Mouse (Mus musculus) hindbrain, embryonic 14.5 days (tissue): ENCODE data around the gene Nlrc3. TPM values are rescaled to one million over a fixed set of nuclear protein-coding genes. Genes with fewer than 3 reads are reported as not detected.

ENCODE experiments used
- ATAC-seq: fragments of 200-750 bp; cut with Nextera tagmentation; 2 replicates; pipeline ENCODE4 v1.8.0; 2017; ENCODE audit warnings: moderate number of reproducible peaks, mild to moderate bottlenecking, moderate TSS enrichment, moderate library complexity; ENCODE audit not compliant: low FRiP score
- DNase-seq: peaks from one replicate; pipeline ENCODE4 v3.0.0-alpha.2; 2015; ENCODE audit warnings: low spot score
- H3K27ac ChIP-seq: fragments of 300-500 bp; sonication (generic); 2 replicates; pipeline ENCODE4 v1.5.1; 2014; ENCODE audit warnings: mild to moderate bottlenecking, moderate library complexity
- H3K27me3 ChIP-seq: fragments of 300-500 bp; sonication (generic); 2 replicates; pipeline ENCODE4 v1.6.1; 2014; ENCODE audit warnings: mild to moderate bottlenecking, low read length, mixed read lengths; ENCODE audit not compliant: control insufficient read depth, insufficient read depth
- H3K36me3 ChIP-seq: fragments of 300-500 bp; sonication (generic); replicated peaks from 2 replicates; pipeline ENCODE4 v1.6.1; 2014; ENCODE audit not compliant: control insufficient read depth, insufficient read depth
- H3K4me1 ChIP-seq: fragments of 300-500 bp; sonication (generic); replicated peaks from 2 replicates; pipeline ENCODE4 v1.6.1; 2014; ENCODE audit warnings: antibody characterized with exemption, low read length, mixed read lengths; ENCODE audit not compliant: control insufficient read depth, insufficient read depth
- H3K4me2 ChIP-seq: fragments of 300-500 bp; sonication (generic); replicated peaks from 2 replicates; pipeline ENCODE4 v1.6.1; 2014; ENCODE audit warnings: mild to moderate bottlenecking, moderate library complexity
- H3K4me3 ChIP-seq: fragments of 300-500 bp; sonication (generic); replicated peaks from 2 replicates; pipeline ENCODE4 v1.5.1; 2014; ENCODE audit warnings: mild to moderate bottlenecking, low read length
- H3K9ac ChIP-seq: fragments of 300-500 bp; sonication (generic); 2 replicates; pipeline ENCODE4 v1.6.1; 2014
- H3K9me3 ChIP-seq: fragments of 300-500 bp; sonication (generic); 2 replicates; pipeline ENCODE4 v1.6.1; 2016; ENCODE audit warnings: low read length; ENCODE audit not compliant: control insufficient read depth
- WGBS: fragments of 180-500 bp; shearing (Covaris S2); extraction: QIAGEN DNeasy Blood & Tissue Kit; methylation state at CpG from one replicate; pipeline ENCODE4 v1.1.7; 2014; 5-methylcytosine and 5-hydroxymethylcytosine counted together
- polyA plus RNA-seq: library from polyadenylated mRNA; unstranded; fragments of >200 nt; fragmentation: Nextera tagmentation; extraction: Ambion mirVana; gene quantifications from 2 replicates; pipeline ENCODE4 v1.2.1, GENCODE M21; 2014

The Nlrc3 gene
- polyA plus RNA-seq, 1 experiment from 2014 or later, result 1.0 TPM

- no peak overlapping the region for H3K4me3 ChIP-seq
- no peak overlapping the region for H3K4me2 ChIP-seq
- H3K27me3 ChIP-seq, result no peaks in the 10 kb centered on the region
- no peaks in the 10 kb centered on the region for H3K4me1 ChIP-seq
- H3K9me3 ChIP-seq, result no peaks in the 10 kb centered on the region
- no peak overlapping the region for H3K9ac ChIP-seq
- no peak for DNase-seq
- 91% methylated on average over 4 of the region's 4 CpGs for WGBS
- no peak overlapping the region for H3K27ac ChIP-seq
- no peak for ATAC-seq
- peaks cover 91% of the 10 kb centered on the region for H3K36me3 ChIP-seq
These were observed 41.7 kb downstream of the Nlrc3 start for GRCm38 (mm10) chr16:3934701-3935100.

- ATAC-seq (no peak), DNase-seq (no peak)
- Histone ChIP-seq H3K27ac (no peak overlapping the region), H3K9me3 (no peaks in the 10 kb centered on the region), H3K36me3 (peaks cover 93% of the 10 kb centered on the region), H3K4me2 (no peak overlapping the region), H3K4me3 (no peak overlapping the region), H3K4me1 (no peaks in the 10 kb centered on the region), H3K9ac (no peak overlapping the region), H3K27me3 (no peaks in the 10 kb centered on the region)
- 95% methylated on average over 1 of the region's 1 CpGs for WGBS
These were observed 42.3 kb downstream of the Nlrc3 start for GRCm38 (mm10) chr16:3934091-3934490.

GRCm38 (mm10) chr16:3933536-3933935 is 42.9 kb downstream of the Nlrc3 start:
- no peak for ATAC-seq
- 94% methylated on average over 6 of the region's 6 CpGs for WGBS
- no peak for DNase-seq
- no peaks in the 10 kb centered on the region for H3K27me3 ChIP-seq
- peaks cover 92% of the 10 kb centered on the region for H3K36me3 ChIP-seq
- no peaks in the 10 kb centered on the region for H3K4me1 ChIP-seq
- no peak overlapping the region for H3K4me3 ChIP-seq
- H3K9ac ChIP-seq, result no peak overlapping the region
- H3K27ac ChIP-seq, result no peak overlapping the region
- H3K9me3 ChIP-seq, result no peaks in the 10 kb centered on the region
- H3K4me2 ChIP-seq, result no peak overlapping the region

GRCm38 (mm10) chr16:3929151-3929550 is 47.3 kb downstream of the Nlrc3 start:
- no peaks in the 10 kb centered on the region for H3K9me3 ChIP-seq
- DNase-seq, result no peak
- no peak overlapping the region for H3K4me2 ChIP-seq
- H3K27ac ChIP-seq, result no peak overlapping the region
- H3K36me3 ChIP-seq, result peaks cover 87% of the 10 kb centered on the region
- no peak for ATAC-seq
- H3K27me3 ChIP-seq, result no peaks in the 10 kb centered on the region
- 78% methylated on average over 7 of the region's 7 CpGs for WGBS
- H3K4me1 ChIP-seq, result no peaks in the 10 kb centered on the region
- no peak overlapping the region for H3K9ac ChIP-seq
- H3K4me3 ChIP-seq, result no peak overlapping the region

- ATAC-seq (no peak), DNase-seq (no peak)
- Histone ChIP-seq H3K9me3 (no peaks in the 10 kb centered on the region), H3K4me3 (no peak overlapping the region), H3K4me1 (no peaks in the 10 kb centered on the region), H3K27me3 (no peaks in the 10 kb centered on the region), H3K27ac (no peak overlapping the region), H3K36me3 (peaks cover 87% of the 10 kb centered on the region), H3K9ac (no peak overlapping the region), H3K4me2 (no peak overlapping the region)
- 57% methylated on average over 1 of the region's 1 CpGs for WGBS
These were observed 47.9 kb downstream of the Nlrc3 start for GRCm38 (mm10) chr16:3928582-3928981.

- ATAC-seq, result no peak
- Histone ChIP-seq H3K9me3 (no peaks in the 10 kb centered on the region), H3K27me3 (no peaks in the 10 kb centered on the region), H3K36me3 (peaks cover 89% of the 10 kb centered on the region), H3K4me3 (no peak overlapping the region), H3K4me1 (no peaks in the 10 kb centered on the region), H3K27ac (no peak overlapping the region), H3K9ac (no peak overlapping the region), H3K4me2 (no peak overlapping the region)
- no peak for DNase-seq
- WGBS, result 90% methylated on average over 4 of the region's 4 CpGs
These were observed 52.5 kb downstream of the Nlrc3 start for GRCm38 (mm10) chr16:3923966-3924365.

GRCm38 (mm10) chr16:3923515-3923914 is 52.9 kb downstream of the Nlrc3 start:
- Histone ChIP-seq H3K9ac (no peak overlapping the region), H3K9me3 (no peaks in the 10 kb centered on the region), H3K4me1 (no peaks in the 10 kb centered on the region), H3K27ac (no peak overlapping the region), H3K36me3 (peaks cover 90% of the 10 kb centered on the region), H3K27me3 (no peaks in the 10 kb centered on the region), H3K4me2 (no peak overlapping the region), H3K4me3 (no peak overlapping the region)
- 86% methylated on average over 3 of the region's 3 CpGs for WGBS
- ATAC-seq (no peak), DNase-seq (no peak)

- Histone ChIP-seq H3K4me3 (no peak overlapping the region), H3K27me3 (no peaks in the 10 kb centered on the region), H3K36me3 (peaks cover 82% of the 10 kb centered on the region), H3K9ac (no peak overlapping the region), H3K4me2 (no peak overlapping the region), H3K9me3 (no peaks in the 10 kb centered on the region), H3K27ac (no peak overlapping the region), H3K4me1 (no peaks in the 10 kb centered on the region)
- no peak for ATAC-seq
- no peak for DNase-seq
- 88% methylated on average over 2 of the region's 2 CpGs for WGBS
These were observed 55.7 kb downstream of the Nlrc3 start for GRCm38 (mm10) chr16:3920756-3921155.

GRCm38 (mm10) chr16:3909118-3909517 is 67.3 kb downstream of the Nlrc3 start:
- H3K27me3 ChIP-seq, result no peaks in the 10 kb centered on the region
- peaks cover 13% of the 10 kb centered on the region for H3K4me1 ChIP-seq
- H3K4me2 ChIP-seq, result peak overlapping the region; percentile 78
- ATAC-seq (no peak), DNase-seq (peak; percentile 30)
- no peaks in the 10 kb centered on the region for H3K9me3 ChIP-seq
- peak overlapping the region; percentile 75 for H3K27ac ChIP-seq
- peak overlapping the region; percentile 71 for H3K9ac ChIP-seq
- WGBS, result 7% methylated on average over 20 of the region's 20 CpGs
- peak overlapping the region; percentile 58 for H3K4me3 ChIP-seq
- peaks cover 51% of the 10 kb centered on the region for H3K36me3 ChIP-seq

- ATAC-seq (peak; percentile 96), DNase-seq (peak; percentile 92)
- H3K9me3 ChIP-seq, result no peaks in the 10 kb centered on the region
- H3K36me3 ChIP-seq, result peaks cover 51% of the 10 kb centered on the region
- WGBS, result under 1% methylated on average over 33 of the region's 33 CpGs
- H3K9ac ChIP-seq, result peak within 1 kb of the TSS; percentile 71
- peak within 1 kb of the TSS; percentile 75 for H3K27ac ChIP-seq
- H3K4me1 ChIP-seq, result peaks cover 13% of the 10 kb centered on the region
- H3K27me3 ChIP-seq, result no peaks in the 10 kb centered on the region
- H3K4me2 ChIP-seq, result peak within 1 kb of the TSS; percentile 78
- H3K4me3 ChIP-seq, result peak within 1 kb of the TSS; percentile 58
These were observed 67.8 kb downstream of the Nlrc3 start, which contains the start of the genes 1700037C18Rik and Cluap1 for GRCm38 (mm10) chr16:3908537-3909111. Gene 1700037C18Rik, minus strand, starts transcription at chr16:3908689. Gene Cluap1, plus strand, starts transcription at chr16:3908801.
